Mouse (Mus musculus) brain, embryonic 14.5 days (tissue): Measurements from ENCODE around the gene Krt80. TPM values are rescaled to one million over a fixed set of nuclear protein-coding genes. Genes with fewer than 3 reads are reported as not detected.
A peak's percentile ranks its signal among the peaks of the same experiment; 100 is the strongest.

Source experiments
- DNase-seq: peaks from one replicate; pipeline ENCODE4 v3.0.0-alpha.2; 2011; ENCODE audit warnings: low read depth
- CTCF ChIP-seq: fragments of 200-500 bp; IDR thresholded peaks from 2 replicates; pipeline ENCODE4 v1.5.1; 2012; ENCODE audit warnings: inconsistent platforms, mild to moderate bottlenecking, moderate library complexity, borderline replicate concordance; ENCODE audit not compliant: insufficient read depth, insufficient read length; ENCODE audit errors: extremely low read depth
- POLR2A ChIP-seq: fragments of 200-500 bp; IDR thresholded peaks from 2 replicates; pipeline ENCODE4 v1.6.1; 2012; ENCODE audit warnings: mild to moderate bottlenecking, inconsistent platforms, borderline replicate concordance; ENCODE audit not compliant: poor library complexity, insufficient read depth, insufficient read length, severe bottlenecking; ENCODE audit errors: extremely low read depth
- polyA plus RNA-seq: library from polyadenylated mRNA; depleted of rRNA; stranded (reverse); fragments of >200 nt; gene quantifications from 2 replicates; pipeline ENCODE4 v1.2.3, GENCODE M21; 2012; rRNA removed

Gene Krt80
- 0.19 and 0.22 TPM in 2 replicates for polyA plus RNA-seq

DNA sequence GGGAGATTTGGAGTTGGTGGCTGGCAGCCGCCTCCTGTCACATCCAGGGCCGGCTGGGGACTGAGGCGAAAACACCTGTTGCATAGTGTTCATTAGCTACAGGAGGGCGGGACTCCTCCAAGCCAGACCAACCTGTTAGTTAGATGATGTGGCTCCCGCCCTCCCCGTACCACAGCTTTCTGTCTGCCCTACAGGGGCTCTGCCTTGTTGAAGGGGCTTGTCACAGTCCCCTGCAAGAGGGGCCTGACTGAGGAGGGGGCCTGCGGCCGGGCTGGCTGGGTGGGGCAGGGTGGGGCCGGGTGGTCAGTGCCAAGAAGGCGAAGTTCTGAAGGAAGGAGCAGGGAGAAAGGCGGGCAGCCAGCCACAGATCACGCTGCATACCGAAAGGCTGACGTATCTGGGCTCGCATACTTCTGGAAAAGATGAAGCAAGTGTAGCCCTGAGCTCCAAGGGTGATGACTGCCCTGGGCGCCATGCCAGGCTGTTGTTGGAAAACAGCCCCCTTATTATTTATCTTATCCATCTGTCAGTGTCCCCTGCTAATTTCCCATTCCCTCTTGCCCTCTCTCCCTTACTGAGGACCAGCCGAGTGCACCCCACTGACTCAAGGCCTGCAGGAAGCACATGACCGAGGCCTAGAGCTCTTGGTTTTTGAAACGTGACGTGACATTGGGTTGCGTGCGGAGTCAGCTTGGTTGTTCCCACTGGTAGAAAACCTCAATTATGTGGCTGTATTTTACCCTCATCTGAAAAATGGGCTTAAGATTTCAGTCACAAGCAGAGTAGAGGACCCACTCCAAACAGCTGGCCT, at the start of gene Krt80:
Krt80 (minus strand) TSS at position 62 of the 811 bp plus-strand sequence.
- TF ChIP-seq CTCF, result no peak
- TF ChIP-seq POLR2A, result no peak
- peak; percentile 73 for DNase-seq

DNA sequence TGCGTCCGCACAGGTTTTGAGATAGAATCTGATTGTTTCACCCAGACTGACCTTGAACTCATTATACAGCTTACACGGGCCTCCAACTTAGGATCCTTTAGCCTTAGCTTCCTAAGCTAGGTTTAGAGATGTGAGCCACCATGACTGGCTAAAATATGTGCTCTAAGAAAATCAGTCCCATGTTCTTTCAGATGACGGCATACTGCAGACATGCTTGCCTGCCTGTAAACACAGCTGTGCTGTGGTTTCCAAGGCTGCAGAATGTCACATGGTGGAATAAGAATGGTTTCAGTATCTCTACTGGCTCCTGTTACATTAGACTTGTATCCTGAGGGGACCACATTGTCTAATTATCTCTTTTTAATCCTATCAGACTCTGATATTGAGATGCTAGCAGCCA, 49.0 kb upstream of the Krt80 start:
- peak; percentile 35 for DNase-seq
- TF ChIP-seq CTCF (no peak), POLR2A (no peak)

- DNase-seq, result no peak
- TF ChIP-seq CTCF (no peak), POLR2A (no peak)
Observed at GRCm38 (mm10) chr15:101414807-101415565, 45.0 kb upstream of the Krt80 start.

- no peak for TF ChIP-seq CTCF
- no peak for TF ChIP-seq POLR2A
- DNase-seq, result no peak
Observed at GRCm38 (mm10) chr15:101413916-101414635, 44.1 kb upstream of the Krt80 start.

DNA sequence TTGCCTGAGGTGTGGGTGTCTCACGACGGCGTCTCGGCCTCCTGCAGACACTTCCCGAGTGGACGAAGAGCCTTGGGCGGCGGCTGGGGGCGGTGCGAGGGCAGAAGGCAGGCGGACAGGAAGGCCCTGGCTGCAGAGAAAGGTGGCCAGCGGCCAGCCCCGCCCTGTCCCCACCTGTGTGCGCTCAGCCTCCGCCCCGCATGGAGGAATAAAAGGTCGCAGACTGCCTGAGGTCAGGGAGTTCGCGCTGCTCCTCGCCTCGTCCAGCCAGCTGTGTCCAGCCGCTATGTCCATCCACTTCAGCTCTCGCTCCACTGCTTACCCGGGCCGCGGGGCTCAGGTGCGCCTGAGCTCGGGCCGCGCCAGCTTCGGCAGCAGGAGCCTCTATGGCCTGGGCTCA, 42.2 kb upstream of the Krt80 start:
- no peak for DNase-seq
- TF ChIP-seq POLR2A (no peak), CTCF (no peak)

DNA sequence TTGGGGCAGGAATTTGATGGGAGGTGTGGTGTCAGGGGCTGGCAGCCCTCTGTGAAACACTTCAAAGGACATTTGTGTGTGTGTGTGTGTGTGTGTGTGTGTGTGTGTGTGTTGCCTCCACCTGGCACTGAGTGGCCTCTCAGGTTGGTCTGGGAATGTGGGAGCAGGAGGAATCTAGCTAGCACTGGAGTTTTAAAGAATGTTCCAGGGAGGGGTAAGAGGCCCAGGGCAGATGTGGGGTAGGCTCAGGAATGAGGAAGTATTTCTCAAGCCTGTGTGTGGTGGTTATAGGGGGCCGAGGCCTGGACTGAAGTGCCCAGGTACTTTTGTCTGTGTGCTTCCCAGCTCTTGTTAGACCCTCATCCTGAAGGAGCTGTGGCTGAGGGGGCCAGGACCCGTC, 40.8 kb upstream of the Krt80 start, which contains the start of gene Krt7:
Krt7 (plus strand) TSS at position 269 of the 400 bp plus-strand sequence.
- DNase-seq, result no peak
- no peak for TF ChIP-seq CTCF
- TF ChIP-seq POLR2A, result no peak

GRCm38 (mm10) chr15:101398269-101398668, 28.3 kb upstream of the Krt80 start:
- DNase-seq, result no peak
- TF ChIP-seq POLR2A (no peak), CTCF (no peak)

DNA sequence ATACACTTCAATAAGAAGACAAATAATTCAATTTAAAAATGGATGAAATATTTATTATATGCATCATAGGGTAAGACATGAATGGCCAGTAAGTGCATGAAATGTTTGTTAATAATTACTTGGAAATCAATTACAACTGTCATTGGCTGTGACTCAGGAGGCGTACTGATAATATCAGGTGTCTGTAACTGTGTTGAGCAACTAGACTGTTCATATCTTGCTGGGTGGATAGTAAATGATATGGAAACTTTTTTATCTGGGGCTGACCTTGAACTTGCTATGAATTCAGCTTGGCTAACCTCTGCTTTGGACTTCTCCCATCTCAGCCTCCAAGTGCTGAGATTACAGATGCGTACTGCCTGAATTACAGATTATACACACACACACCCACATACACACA, 27.7 kb upstream of the Krt80 start:
- TF ChIP-seq CTCF, result no peak
- no peak for TF ChIP-seq POLR2A
- no peak for DNase-seq

DNA sequence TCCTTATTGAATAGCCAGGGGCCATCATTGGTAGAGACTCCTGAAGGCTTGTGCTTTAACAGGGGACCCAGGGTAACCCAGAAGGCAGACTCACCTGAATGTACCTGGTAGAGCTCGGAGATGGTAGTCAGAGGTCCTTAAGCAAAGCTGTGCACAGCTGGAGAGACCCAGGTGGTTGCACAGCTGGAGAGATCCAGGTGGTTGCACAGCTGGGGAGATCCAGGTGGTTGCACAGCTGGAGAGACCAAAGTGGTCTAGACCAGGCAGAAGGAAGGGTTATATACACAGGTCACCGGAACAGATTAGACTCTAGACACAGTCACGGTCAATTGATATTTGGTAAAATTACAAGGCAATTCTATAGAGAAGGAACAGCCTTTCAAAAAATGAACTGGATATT, 27.0 kb upstream of the Krt80 start:
- no peak for DNase-seq
- no peak for TF ChIP-seq CTCF
- TF ChIP-seq POLR2A, result no peak

GRCm38 (mm10) chr15:101396466-101396865, 26.5 kb upstream of the Krt80 start:
- TF ChIP-seq CTCF (no peak), POLR2A (no peak)
- DNase-seq, result no peak

DNA sequence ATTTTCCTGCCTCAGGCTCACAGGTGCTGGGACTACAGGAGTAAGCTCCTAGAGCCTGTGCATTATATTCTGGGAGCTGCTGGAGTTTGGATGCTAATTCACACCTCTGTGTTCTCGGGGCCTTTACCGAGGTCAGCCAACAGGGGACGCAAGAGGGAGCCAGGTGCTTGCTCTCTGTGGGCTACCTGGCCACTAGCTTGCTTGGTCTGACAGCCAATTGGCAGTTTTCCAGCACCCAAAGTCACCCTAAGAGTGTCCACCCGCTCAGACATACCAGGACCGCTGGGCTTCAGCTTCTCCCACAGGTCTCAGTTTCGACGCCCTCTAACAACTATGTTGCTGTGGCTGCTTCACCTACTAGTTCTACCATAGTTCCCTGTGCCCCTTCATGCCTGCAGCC, 24.9 kb upstream of the Krt80 start:
- DNase-seq, result no peak
- no peak for TF ChIP-seq CTCF
- no peak for TF ChIP-seq POLR2A

GRCm38 (mm10) chr15:101392251-101392650, 22.3 kb upstream of the Krt80 start:
- TF ChIP-seq POLR2A, result no peak
- TF ChIP-seq CTCF, result no peak
- DNase-seq, result no peak

- TF ChIP-seq POLR2A, result no peak
- no peak for TF ChIP-seq CTCF
Observed at GRCm38 (mm10) chr15:101390203-101390602, 20.2 kb upstream of the Krt80 start.

More at GRCm38 (mm10) chr15:101390203-101390602, 20.2 kb upstream of the Krt80 start:
- DNase-seq, result no peak
